Mouse (Mus musculus) central nervous system, embryonic 11.5 days (tissue): Measurements from ENCODE around the gene Nsmce3. TPM values are rescaled to one million over a fixed set of nuclear protein-coding genes. Genes with fewer than 3 reads are reported as not detected.

Experiments
- polyA plus RNA-seq: library from polyadenylated mRNA; depleted of rRNA; stranded (reverse); fragments of >200 nt; gene quantifications from 2 replicates; pipeline ENCODE4 v1.2.3, GENCODE M21; 2012; rRNA removed

Nsmce3 gene
- 6.5 and 6.6 TPM in 2 replicates for polyA plus RNA-seq

DNA sequence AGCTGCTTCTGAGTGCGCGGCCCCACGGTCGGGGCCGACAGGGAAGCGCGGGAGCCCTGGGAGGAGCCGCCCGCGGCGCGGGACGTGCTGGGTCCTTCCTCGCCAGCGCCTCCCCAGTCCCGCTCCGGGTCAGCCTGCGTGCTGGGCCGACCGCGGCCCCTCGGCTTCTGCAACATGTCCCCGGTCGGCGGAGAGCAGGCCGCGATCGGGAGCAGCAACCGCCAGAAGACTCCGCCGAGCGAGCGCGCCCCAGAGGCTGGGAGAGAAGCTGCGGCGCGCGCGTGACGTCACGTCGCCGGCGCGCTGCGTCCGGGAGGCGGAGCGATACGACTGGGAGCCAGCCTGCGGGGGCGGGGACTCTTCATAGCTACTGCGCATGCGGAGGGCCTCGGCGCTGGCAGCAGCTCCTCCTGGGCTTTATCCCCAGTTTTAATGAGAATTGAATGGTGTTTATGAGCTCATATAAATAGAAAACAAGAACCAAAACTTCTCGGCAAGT lies at the start of gene Nsmce3:
Gene Nsmce3 (minus strand): TSS at position 255 of the 499 bp plus-strand sequence.

